Mouse (Mus musculus): Measurements from ENCODE around the gene Ar. TPM values are rescaled to one million over a fixed set of nuclear protein-coding genes. Genes with fewer than 3 reads are reported as not detected.
A peak's percentile ranks its signal among the peaks of the same experiment; 100 is the strongest.

The Ar gene
- polyA plus RNA-seq (2015; fragmentation: Nextera tagmentation; extraction: Ambion mirVana), result 0.02 TPM in 1 of 2 replicates, not detected in the other

- Histone ChIP-seq H3K4me1 (replicated peaks) (no peaks in the 10 kb centered on the region), H3K27ac (no peak within 1 kb of the TSS), H3K4me3 (replicated peaks) (peak within 1 kb of the TSS; percentile 14; the same call in 1 of the 2 replicates), H3K9ac (no peak within 1 kb of the TSS), H3K4me2 (peak within 1 kb of the TSS; percentile 45), H3K36me3 (no peaks in the 10 kb centered on the region), H3K9me3 (replicated peaks) (no peaks in the 10 kb centered on the region), H3K27me3 (peaks cover 44% of the 10 kb centered on the region)
- 19% methylated on average over 27 of the region's 27 CpGs for WGBS (ENCODE audit: insufficient replicate concordance)
- ATAC-seq (ENCODE audit: low read depth) (no peak), DNase-seq (no peak)
Measured at GRCm38 (mm10) chrX:98148531-98149342, at the start of gene Ar. Ar (plus strand) TSS chrX:98148769.

- ATAC-seq (ENCODE audit: low read depth) (no peak), DNase-seq (no peak)
- 20% methylated on average over 30 of the region's 30 CpGs for whole genome bisulfite sequencing (ENCODE audit: insufficient replicate concordance)
- H3K9me3 ChIP-seq (replicated peaks), result no peaks in the 10 kb centered on the region
- H3K4me3 ChIP-seq (replicated peaks), result peak overlapping the region; percentile 23
- H3K4me1 ChIP-seq (replicated peaks), result no peaks in the 10 kb centered on the region
- H3K27me3 ChIP-seq, result peaks cover 44% of the 10 kb centered on the region
- peak overlapping the region; percentile 19; the same call in 1 of the 2 replicates for H3K4me2 ChIP-seq
- no peak overlapping the region for H3K9ac ChIP-seq
- H3K36me3 ChIP-seq, result no peaks in the 10 kb centered on the region
- no peak overlapping the region for H3K27ac ChIP-seq
Measured at GRCm38 (mm10) chrX:98149724-98150392, 1.3 kb downstream of the Ar start.

- Histone ChIP-seq H3K4me2 (no peak overlapping the region), H3K9ac (no peak overlapping the region), H3K36me3 (no peaks in the 10 kb centered on the region), H3K27ac (no peak overlapping the region), H3K9me3 (replicated peaks) (no peaks in the 10 kb centered on the region), H3K27me3 (peaks cover 44% of the 10 kb centered on the region), H3K4me1 (replicated peaks) (no peaks in the 10 kb centered on the region), H3K4me3 (replicated peaks) (no peak overlapping the region)
- no peak for ATAC-seq (ENCODE audit: low read depth)
- DNase-seq, result no peak
- 19% methylated on average over 33 of the region's 33 CpGs for WGBS (ENCODE audit: insufficient replicate concordance)
Measured at GRCm38 (mm10) chrX:98150393-98151119, 2.0 kb downstream of the Ar start.

- DNase-seq, result no peak
- Histone ChIP-seq H3K9me3 (replicated peaks) (no peaks in the 10 kb centered on the region; the same call in 1 of the 2 replicates), H3K4me1 (replicated peaks) (no peaks in the 10 kb centered on the region)
Measured at GRCm38 (mm10) chrX:98189759-98190158, 41.2 kb downstream of the Ar start.

GRCm38 (mm10) chrX:98205766-98206165, 57.2 kb downstream of the Ar start:
- Histone ChIP-seq H3K27me3 (no peaks in the 10 kb centered on the region), H3K9ac (no peak overlapping the region), H3K9me3 (replicated peaks) (no peaks in the 10 kb centered on the region), H3K4me3 (replicated peaks) (no peak overlapping the region), H3K36me3 (no peaks in the 10 kb centered on the region), H3K4me2 (no peak overlapping the region), H3K4me1 (replicated peaks) (no peaks in the 10 kb centered on the region), H3K27ac (no peak overlapping the region)
- WGBS (ENCODE audit: insufficient replicate concordance), result 42% methylated on average over 3 of the region's 3 CpGs
- ATAC-seq (ENCODE audit: low read depth) (no peak), DNase-seq (no peak)

More at GRCm38 (mm10) chrX:98189759-98190158, 41.2 kb downstream of the Ar start:
- Histone ChIP-seq H3K4me2 (no peak overlapping the region), H3K4me3 (replicated peaks) (no peak overlapping the region), H3K9ac (no peak overlapping the region), H3K27ac (no peak overlapping the region), H3K36me3 (no peaks in the 10 kb centered on the region), H3K27me3 (no peaks in the 10 kb centered on the region)
- no peak for ATAC-seq (ENCODE audit: low read depth)

GRCm38 (mm10) chrX:98207166-98207565, 58.6 kb downstream of the Ar start:
- H3K9ac ChIP-seq, result no peak overlapping the region
- ATAC-seq (ENCODE audit: low read depth), result no peak
- H3K36me3 ChIP-seq, result no peaks in the 10 kb centered on the region
- no peak overlapping the region for H3K27ac ChIP-seq
- H3K4me2 ChIP-seq, result no peak overlapping the region
- DNase-seq, result no peak
- no peaks in the 10 kb centered on the region for H3K4me1 ChIP-seq (replicated peaks)
- no peaks in the 10 kb centered on the region for H3K27me3 ChIP-seq
- 56% methylated on average over 4 of the region's 4 CpGs for WGBS (ENCODE audit: insufficient replicate concordance)
- no peaks in the 10 kb centered on the region for H3K9me3 ChIP-seq (replicated peaks)
- H3K4me3 ChIP-seq (replicated peaks), result no peak overlapping the region

- H3K4me3 ChIP-seq (replicated peaks), result no peak overlapping the region
- 25% methylated on average over 1 of the region's 1 CpGs for WGBS (ENCODE audit: insufficient replicate concordance)
- no peak overlapping the region for H3K4me2 ChIP-seq
- H3K27me3 ChIP-seq, result no peaks in the 10 kb centered on the region
- H3K9ac ChIP-seq, result no peak overlapping the region
- no peaks in the 10 kb centered on the region for H3K9me3 ChIP-seq (replicated peaks)
- DNase-seq (no peak), ATAC-seq (ENCODE audit: low read depth) (no peak)
- H3K36me3 ChIP-seq, result no peaks in the 10 kb centered on the region
- H3K4me1 ChIP-seq (replicated peaks), result no peaks in the 10 kb centered on the region
- no peak overlapping the region for H3K27ac ChIP-seq
Measured at GRCm38 (mm10) chrX:98216103-98216502, 67.5 kb downstream of the Ar start.

GRCm38 (mm10) chrX:98239011-98239410, 90.4 kb downstream of the Ar start:
- no peaks in the 10 kb centered on the region for H3K9me3 ChIP-seq (replicated peaks)
- H3K4me2 ChIP-seq, result no peak overlapping the region
- DNase-seq (no peak), ATAC-seq (ENCODE audit: low read depth) (no peak)
- no peak overlapping the region for H3K9ac ChIP-seq
- WGBS (ENCODE audit: insufficient replicate concordance), result 55% methylated on average over 4 of the region's 4 CpGs
- H3K27ac ChIP-seq, result no peak overlapping the region
- H3K27me3 ChIP-seq, result no peaks in the 10 kb centered on the region
- H3K4me3 ChIP-seq (replicated peaks), result no peak overlapping the region
- H3K36me3 ChIP-seq, result no peaks in the 10 kb centered on the region
- H3K4me1 ChIP-seq (replicated peaks), result no peaks in the 10 kb centered on the region

GRCm38 (mm10) chrX:98245108-98245507, 96.5 kb downstream of the Ar start:
- no peak overlapping the region for H3K9ac ChIP-seq
- H3K4me1 ChIP-seq (replicated peaks), result no peaks in the 10 kb centered on the region
- DNase-seq (no peak), ATAC-seq (ENCODE audit: low read depth) (no peak)
- H3K36me3 ChIP-seq, result no peaks in the 10 kb centered on the region
- no peak overlapping the region for H3K4me3 ChIP-seq (replicated peaks)
- H3K27me3 ChIP-seq, result no peaks in the 10 kb centered on the region
- H3K27ac ChIP-seq, result no peak overlapping the region
- H3K9me3 ChIP-seq (replicated peaks), result no peaks in the 10 kb centered on the region
- WGBS (ENCODE audit: insufficient replicate concordance), result 69% methylated on average over 2 of the region's 2 CpGs
- no peak overlapping the region for H3K4me2 ChIP-seq

- H3K27me3 ChIP-seq, result no peaks in the 10 kb centered on the region
- no peak for ATAC-seq (ENCODE audit: low read depth)
- WGBS (ENCODE audit: insufficient replicate concordance), result 60% methylated on average over 4 of the region's 4 CpGs
- H3K4me2 ChIP-seq, result no peak overlapping the region
- no peak for DNase-seq
- no peak overlapping the region for H3K27ac ChIP-seq
- H3K4me1 ChIP-seq (replicated peaks), result no peaks in the 10 kb centered on the region
- no peak overlapping the region for H3K4me3 ChIP-seq (replicated peaks)
- H3K36me3 ChIP-seq, result no peaks in the 10 kb centered on the region
- H3K9me3 ChIP-seq (replicated peaks), result no peaks in the 10 kb centered on the region
- no peak overlapping the region for H3K9ac ChIP-seq
Measured at GRCm38 (mm10) chrX:98248363-98248762, 99.8 kb downstream of the Ar start.

GRCm38 (mm10) chrX:98259620-98260019, 111.1 kb downstream of the Ar start:
- H3K4me3 ChIP-seq (replicated peaks), result no peak overlapping the region
- ATAC-seq (ENCODE audit: low read depth), result no peak
- H3K4me1 ChIP-seq (replicated peaks), result no peaks in the 10 kb centered on the region
- 51% methylated on average over 2 of the region's 2 CpGs for WGBS (ENCODE audit: insufficient replicate concordance)
- H3K9ac ChIP-seq, result no peak overlapping the region
- H3K27ac ChIP-seq, result no peak overlapping the region
- no peaks in the 10 kb centered on the region for H3K9me3 ChIP-seq (replicated peaks)
- DNase-seq, result no peak
- H3K4me2 ChIP-seq, result no peak overlapping the region
- H3K36me3 ChIP-seq, result no peaks in the 10 kb centered on the region
- H3K27me3 ChIP-seq, result no peaks in the 10 kb centered on the region
